Mouse (Mus musculus) inflammation-experienced regulatory T-cells (primary cell): ENCODE measurements around the gene Twf1. TPM values are rescaled to one million over a fixed set of nuclear protein-coding genes. Genes with fewer than 3 reads are reported as not detected.

Experiments
- polyA plus RNA-seq, 2 experiments: library from polyadenylated mRNA; unstranded; fragments of 100-300 nt; shearing (Covaris generic); gene quantifications; one replicate each; pipeline ENCODE4 v1.2.1; 2017

Gene Twf1
- polyA plus RNA-seq: 10 to 100 TPM in 1 of 2 experiments, 1 to 10 TPM in 1; 8.2 to 11.0 TPM

DNA sequence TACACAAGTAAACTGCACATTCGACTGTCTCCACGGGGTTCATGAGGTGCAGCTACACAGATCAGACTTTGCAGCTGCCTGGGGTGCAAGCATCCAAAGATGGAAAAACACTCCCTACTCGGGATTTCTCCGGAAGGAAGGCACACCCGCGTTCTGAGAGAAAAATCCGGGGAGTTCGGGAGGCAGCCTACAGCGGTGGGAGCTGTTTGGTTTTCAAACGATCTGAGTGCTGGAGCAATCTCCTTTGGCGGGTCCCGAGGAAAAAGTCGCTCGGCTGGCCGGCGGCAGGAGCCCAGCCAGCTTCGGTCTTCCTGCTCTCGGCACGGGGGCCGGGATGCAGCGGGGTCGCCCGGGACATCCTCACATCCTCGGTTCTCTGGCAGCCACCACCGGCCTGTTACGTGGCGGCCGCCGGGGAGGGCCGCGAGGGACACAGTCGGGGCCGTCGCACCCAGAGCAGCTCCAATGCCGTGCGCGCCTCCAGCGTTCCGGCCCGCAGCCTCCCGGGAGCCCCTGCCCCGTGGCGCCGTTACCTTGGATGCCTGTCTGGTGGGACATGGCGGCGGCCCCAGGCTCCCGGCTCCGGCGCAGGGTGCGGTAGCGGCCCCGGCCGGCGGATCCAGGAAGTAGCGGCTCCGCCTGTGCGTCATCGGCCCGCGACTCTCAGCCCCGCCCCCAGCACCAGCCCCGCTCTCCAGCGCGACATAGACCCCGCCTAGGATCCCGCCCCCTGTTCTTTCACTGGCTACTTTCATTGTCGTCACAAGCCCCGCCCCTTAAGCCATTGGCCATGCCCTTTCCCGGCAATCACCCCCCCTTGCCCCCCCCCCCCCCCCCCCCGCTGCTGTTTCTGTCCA is at the start of gene Twf1:
Twf1 (minus strand) TSS at position 671 of the 857 bp plus-strand sequence.

GRCm38 (mm10) chr15:94628830-94629601 is 39.3 kb upstream of the Twf1 start, which contains the start of gene Tmem117:
TSS of gene Tmem117 (plus strand) at chr15:94629232.

GRCm38 (mm10) chr15:94543409-94544051 is 46.2 kb downstream of the Twf1 start, which contains the start of the genes Pus7l and Irak4:
TSS of gene Pus7l (minus strand) at chr15:94543547.
TSS of gene Irak4 (plus strand) at chr15:94543643.

Other genes with a start within 250 kb of the Twf1 start
- gene Adamts20, start 124.5 kb downstream of the Twf1 start, polyA plus RNA-seq: under 1 TPM; 0.16 to 0.38 TPM
- 10 to 100 TPM in 1 of 2 experiments, 1 to 10 TPM in 1; 7.8 to 12.6 TPM for gene Pus7l, start 46.3 kb downstream of the Twf1 start, polyA plus RNA-seq
- gene Irak4, start 46.2 kb downstream of the Twf1 start, polyA plus RNA-seq: 10 to 100 TPM; 36.1 to 37.9 TPM
- gene Tmem117, start 39.3 kb upstream of the Twf1 start, polyA plus RNA-seq: 1 to 10 TPM in 1 of 2 experiments, not detected in 1; 3.6 TPM